Mouse (Mus musculus): ENCODE results near the gene Slc25a18. TPM values are rescaled to one million over a fixed set of nuclear protein-coding genes. Genes with fewer than 3 reads are reported as not detected.
A peak's percentile ranks its signal among the peaks of the same experiment; 100 is the strongest.
"Not testable (repeated sequence)": the region's sequence is repeated elsewhere in the genome, so short reads cannot be mapped to it uniquely, and the experiment has no call there.

Slc25a18 gene
- polyA plus RNA-seq, 1 experiment from 2014 or later, result not detected

- no peaks in the 10 kb centered on the region for H3K27me3 ChIP-seq (ENCODE audit: control insufficient read depth, insufficient read depth, low read length)
- 90% methylated on average over 5 of the region's 5 CpGs for WGBS
- no peak overlapping the region for H3K27ac ChIP-seq (ENCODE audit: low read depth, low read length)
- H3K4me1 ChIP-seq (ENCODE audit: control insufficient read depth, insufficient read depth, low read length), result no peaks in the 10 kb centered on the region
- no peak overlapping the region for H3K9ac ChIP-seq (ENCODE audit: low read depth, low read length)
- H3K36me3 ChIP-seq (ENCODE audit: control insufficient read depth, insufficient read depth, low read length), result peaks cover 73% of the 10 kb centered on the region
- no peaks in the 10 kb centered on the region for H3K9me3 ChIP-seq (ENCODE audit: control insufficient read depth, low read length)
- H3K4me3 ChIP-seq (ENCODE audit: low read length), result no peak overlapping the region
- H3K4me2 ChIP-seq (replicated peaks; ENCODE audit: low read depth, low read length), result no peak overlapping the region
- ATAC-seq (ENCODE audit: low FRiP score, low TSS enrichment), result no peak
These were observed 33.8 kb downstream of the Slc25a18 start for GRCm38 (mm10) chr6:120806999-120807737.

- H3K27me3 ChIP-seq (ENCODE audit: control insufficient read depth, insufficient read depth, low read length), result no peaks in the 10 kb centered on the region
- WGBS, result 94% methylated on average over 4 of the region's 4 CpGs
These were observed 34.3 kb downstream of the Slc25a18 start for GRCm38 (mm10) chr6:120807738-120808081.

GRCm38 (mm10) chr6:120811999-120812398 lies 38.6 kb downstream of the Slc25a18 start:
- not testable (repeated sequence) for H3K9ac ChIP-seq (ENCODE audit: low read depth, low read length); H3K4me3 ChIP-seq (ENCODE audit: low read length); ATAC-seq (ENCODE audit: low FRiP score, low TSS enrichment); H3K4me2 ChIP-seq (replicated peaks; ENCODE audit: low read depth, low read length); H3K9me3 ChIP-seq (ENCODE audit: control insufficient read depth, low read length); H3K4me1 ChIP-seq (ENCODE audit: control insufficient read depth, insufficient read depth, low read length); H3K27me3 ChIP-seq (ENCODE audit: control insufficient read depth, insufficient read depth, low read length); H3K27ac ChIP-seq (ENCODE audit: low read depth, low read length)
- 97% methylated on average over 6 of the region's 10 CpGs for WGBS
- peaks cover 29% of the 10 kb centered on the region for H3K36me3 ChIP-seq (ENCODE audit: control insufficient read depth, insufficient read depth, low read length)

More at GRCm38 (mm10) chr6:120807738-120808081, 34.3 kb downstream of the Slc25a18 start:
- no peak overlapping the region for H3K4me3 ChIP-seq (ENCODE audit: low read length)
- no peak for ATAC-seq (ENCODE audit: low FRiP score, low TSS enrichment)
- no peak overlapping the region for H3K4me2 ChIP-seq (replicated peaks; ENCODE audit: low read depth, low read length)
- no peak overlapping the region for H3K9ac ChIP-seq (ENCODE audit: low read depth, low read length)
- peaks cover 68% of the 10 kb centered on the region for H3K36me3 ChIP-seq (ENCODE audit: control insufficient read depth, insufficient read depth, low read length)
- H3K27ac ChIP-seq (ENCODE audit: low read depth, low read length), result no peak overlapping the region
- no peaks in the 10 kb centered on the region for H3K4me1 ChIP-seq (ENCODE audit: control insufficient read depth, insufficient read depth, low read length)
- H3K9me3 ChIP-seq (ENCODE audit: control insufficient read depth, low read length), result no peaks in the 10 kb centered on the region

- 91% methylated on average over 2 of the region's 2 CpGs for WGBS
- no peak overlapping the region for H3K4me2 ChIP-seq (replicated peaks; ENCODE audit: low read depth, low read length)
- peaks cover 4% of the 10 kb centered on the region; the same call in 1 of the 2 replicates for H3K9me3 ChIP-seq (ENCODE audit: control insufficient read depth, low read length)
- no peak for ATAC-seq (ENCODE audit: low FRiP score, low TSS enrichment)
- H3K36me3 ChIP-seq (ENCODE audit: control insufficient read depth, insufficient read depth, low read length), result peaks cover 18% of the 10 kb centered on the region
- no peak overlapping the region for H3K9ac ChIP-seq (ENCODE audit: low read depth, low read length)
- H3K4me3 ChIP-seq (ENCODE audit: low read length), result no peak overlapping the region
- peaks cover 8% of the 10 kb centered on the region for H3K4me1 ChIP-seq (ENCODE audit: control insufficient read depth, insufficient read depth, low read length)
- no peaks in the 10 kb centered on the region for H3K27me3 ChIP-seq (ENCODE audit: control insufficient read depth, insufficient read depth, low read length)
- no peak overlapping the region for H3K27ac ChIP-seq (ENCODE audit: low read depth, low read length)
These were observed 45.9 kb downstream of the Slc25a18 start for GRCm38 (mm10) chr6:120819294-120819693.

DNA sequence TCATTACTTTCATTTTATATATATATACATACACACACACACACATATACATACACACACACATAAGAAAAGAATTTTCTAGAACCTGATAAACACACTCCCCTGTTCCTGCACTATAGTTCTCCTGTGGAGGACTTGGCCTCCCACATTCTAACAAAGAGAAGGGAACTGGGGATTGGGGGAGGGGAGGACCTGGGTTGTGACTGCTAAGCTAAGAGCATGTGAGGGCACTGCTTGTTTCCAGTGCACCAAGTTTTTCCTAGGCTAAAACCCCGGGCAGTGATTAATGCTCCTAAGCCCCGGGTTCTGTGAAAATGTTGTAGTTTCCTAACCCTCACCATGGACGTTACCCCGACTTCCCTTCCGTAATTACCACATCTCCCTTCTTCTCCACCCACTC lies 46.8 kb downstream of the Slc25a18 start:
- ATAC-seq (ENCODE audit: low FRiP score, low TSS enrichment), result no peak
- H3K4me2 ChIP-seq (replicated peaks; ENCODE audit: low read depth, low read length), result no peak overlapping the region

GRCm38 (mm10) chr6:120820941-120821340 lies 47.6 kb downstream of the Slc25a18 start:
- peak overlapping the region; percentile 96; the same call in 1 of the 2 replicates for H3K4me3 ChIP-seq (ENCODE audit: low read length)
- H3K4me2 ChIP-seq (replicated peaks; ENCODE audit: low read depth, low read length), result peak overlapping the region; percentile 68
- ATAC-seq (ENCODE audit: low FRiP score, low TSS enrichment), result no peak
- peaks cover 18% of the 10 kb centered on the region for H3K36me3 ChIP-seq (ENCODE audit: control insufficient read depth, insufficient read depth, low read length)
- no peaks in the 10 kb centered on the region for H3K27me3 ChIP-seq (ENCODE audit: control insufficient read depth, insufficient read depth, low read length)
- peaks cover 4% of the 10 kb centered on the region; the same call in 1 of the 2 replicates for H3K9me3 ChIP-seq (ENCODE audit: control insufficient read depth, low read length)
- peaks cover 8% of the 10 kb centered on the region for H3K4me1 ChIP-seq (ENCODE audit: control insufficient read depth, insufficient read depth, low read length)
- 100% methylated on average over 1 of the region's 1 CpGs for WGBS
- H3K27ac ChIP-seq (ENCODE audit: low read depth, low read length), result no peak overlapping the region
- H3K9ac ChIP-seq (ENCODE audit: low read depth, low read length), result no peak overlapping the region

More for the DNA sequence above, 46.8 kb downstream of the Slc25a18 start:
- peaks cover 4% of the 10 kb centered on the region; the same call in 1 of the 2 replicates for H3K9me3 ChIP-seq (ENCODE audit: control insufficient read depth, low read length)
- no peak overlapping the region for H3K9ac ChIP-seq (ENCODE audit: low read depth, low read length)
- peaks cover 18% of the 10 kb centered on the region for H3K36me3 ChIP-seq (ENCODE audit: control insufficient read depth, insufficient read depth, low read length)
- no peak overlapping the region for H3K4me3 ChIP-seq (ENCODE audit: low read length)
- H3K4me1 ChIP-seq (ENCODE audit: control insufficient read depth, insufficient read depth, low read length), result peaks cover 8% of the 10 kb centered on the region
- 86% methylated on average over 5 of the region's 5 CpGs for WGBS
- no peaks in the 10 kb centered on the region for H3K27me3 ChIP-seq (ENCODE audit: control insufficient read depth, insufficient read depth, low read length)
- H3K27ac ChIP-seq (ENCODE audit: low read depth, low read length), result no peak overlapping the region

DNA sequence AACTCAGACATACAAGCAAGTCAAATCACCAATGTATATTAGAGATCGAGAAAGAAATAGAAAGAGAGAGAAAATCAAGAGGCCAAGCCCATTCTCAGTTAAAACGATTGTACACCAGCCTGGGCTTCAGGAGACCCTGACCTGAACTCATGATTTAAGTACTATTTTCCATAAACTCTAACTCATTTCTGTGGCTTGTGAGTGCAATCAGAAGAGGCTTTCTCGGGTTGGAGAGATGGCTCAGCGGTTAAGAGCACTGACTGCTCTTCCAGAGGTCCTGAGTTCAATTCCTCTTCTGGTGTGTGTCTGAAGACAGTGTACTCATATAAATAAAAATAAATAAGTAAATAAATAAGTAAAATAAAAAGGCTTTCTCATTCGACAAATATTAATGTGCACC lies 48.3 kb downstream of the Slc25a18 start:
- no peak for ATAC-seq (ENCODE audit: low FRiP score, low TSS enrichment)
- Histone ChIP-seq H3K27ac (ENCODE audit: low read depth, low read length) (no peak overlapping the region), H3K4me1 (ENCODE audit: control insufficient read depth, insufficient read depth, low read length) (peaks cover 8% of the 10 kb centered on the region), H3K9me3 (ENCODE audit: control insufficient read depth, low read length) (peaks cover 4% of the 10 kb centered on the region; the same call in 1 of the 2 replicates), H3K9ac (ENCODE audit: low read depth, low read length) (peak overlapping the region; percentile 80), H3K4me2 (replicated peaks; ENCODE audit: low read depth, low read length) (peak overlapping the region; percentile 68), H3K27me3 (ENCODE audit: control insufficient read depth, insufficient read depth, low read length) (no peaks in the 10 kb centered on the region), H3K4me3 (ENCODE audit: low read length) (peak overlapping the region; percentile 96), H3K36me3 (ENCODE audit: control insufficient read depth, insufficient read depth, low read length) (peaks cover 18% of the 10 kb centered on the region)
- 57% methylated on average over 5 of the region's 5 CpGs for WGBS

GRCm38 (mm10) chr6:120822307-120822928 lies 49.0 kb downstream of the Slc25a18 start, which contains the start of gene Atp6v1e1:
Atp6v1e1 (minus strand) TSS chr6:120822793.
- peaks cover 15% of the 10 kb centered on the region for H3K36me3 ChIP-seq (ENCODE audit: control insufficient read depth, insufficient read depth, low read length)
- ATAC-seq (ENCODE audit: low FRiP score, low TSS enrichment), result peak; percentile 96
- H3K4me2 ChIP-seq (replicated peaks; ENCODE audit: low read depth, low read length), result peak within 1 kb of the TSS; percentile 68
- no peaks in the 10 kb centered on the region for H3K27me3 ChIP-seq (ENCODE audit: control insufficient read depth, insufficient read depth, low read length)
- H3K4me3 ChIP-seq (ENCODE audit: low read length), result peak within 1 kb of the TSS; percentile 96
- H3K9ac ChIP-seq (ENCODE audit: low read depth, low read length), result peak within 1 kb of the TSS; percentile 80
- peaks cover 8% of the 10 kb centered on the region for H3K4me1 ChIP-seq (ENCODE audit: control insufficient read depth, insufficient read depth, low read length)
- 0% methylated on average over 41 of the region's 41 CpGs for WGBS
- H3K9me3 ChIP-seq (ENCODE audit: control insufficient read depth, low read length), result peaks cover 2% of the 10 kb centered on the region; the same call in 1 of the 2 replicates
- peak within 1 kb of the TSS; percentile 90 for H3K27ac ChIP-seq (ENCODE audit: low read depth, low read length)

Data from kidney, embryonic 14.5 days (tissue).